ENCODE assay signal across 8 mouse cellular contexts in genomic region chr1:120154232-120154631, GRCm38 (mm10). TPM values are rescaled to one million over a fixed set of nuclear protein-coding genes. Genes with fewer than 3 reads are reported as not detected.
DNase-seq lines count a peak whose midpoint lies in the region; ATAC-seq and TF ChIP-seq lines count a peak whose summit lies in the region.

No protein-coding gene starts in this region.

- no peak overlapping the region for H3K4me2 ChIP-seq in neural tube, embryonic 15.5 days
- no peak overlapping the region for H3K4me2 ChIP-seq in embryonic facial prominence, embryonic 11.5 days (ENCODE audit: low read depth, low read length)

- TF ChIP-seq RAD21 in MEL (IDR thresholded peaks at IDR 0.05; ENCODE audit: low read depth, low read length), result peak; percentile 67

- no peak overlapping the region for H3K4me3 ChIP-seq in gastrocnemius, adult 2 months
- H3K4me3 ChIP-seq in neural tube, embryonic 15.5 days (replicated peaks), result no peak overlapping the region
- H3K4me3 ChIP-seq in MEL (ENCODE audit: control insufficient read depth in 1 of 2, insufficient read depth in 1 of 2, low read depth in 2 of 2, low read length in 2 of 2), result no peak overlapping the region
- no peak overlapping the region for H3K4me3 ChIP-seq in embryonic facial prominence, embryonic 11.5 days (ENCODE audit: low read depth, low read length)

- peak; percentile 68 for TF ChIP-seq CTCF in gastrocnemius, adult 2 months (IDR thresholded peaks at IDR 0.05)
- TF ChIP-seq CTCF in MEL (IDR thresholded peaks at IDR 0.05 in 2 of 3, conservative IDR thresholded peaks at IDR 0.05 in 1 of 3; ENCODE audit: control insufficient read depth in 1 of 3, insufficient read depth in 1 of 3, low read depth in 2 of 3, low read length in 3 of 3, poor library complexity in 1 of 3, severe bottlenecking in 1 of 3), result peak; percentile 46 to 66 (median 59)

- intact Hi-C loops in gastrocnemius, adult 2 months (cut with DNase I), result loop anchor here (2.0 kb wide), 1 partner anchor 121 kb away; no protein-coding TSS in a partner anchor

- no peaks in the 10 kb centered on the region for H3K36me3 ChIP-seq in neural tube, embryonic 15.5 days
- H3K36me3 ChIP-seq in MEL (ENCODE audit: control insufficient read depth in 1 of 2, insufficient read depth in 2 of 2, low read length in 2 of 2), result no peaks in the 10 kb centered on the region; a peak in 1 of 4 replicates
- H3K36me3 ChIP-seq in embryonic facial prominence, embryonic 11.5 days (replicated peaks; ENCODE audit: control insufficient read depth, insufficient read depth, low read depth, low read length), result no peaks in the 10 kb centered on the region

- no peak for TF ChIP-seq POLR2A in MEL (IDR thresholded peaks at IDR 0.05; ENCODE audit: control insufficient read depth in 1 of 2, insufficient read depth in 1 of 2, low read depth in 1 of 2, low read length in 2 of 2, poor library complexity in 1 of 2)

- TF ChIP-seq EP300 in MEL (IDR thresholded peaks at IDR 0.05; ENCODE audit: low read depth in 1 of 2, low read length in 2 of 2), result no peak

- no peak overlapping the region for H3K27ac ChIP-seq in gastrocnemius, adult 2 months
- no peak overlapping the region for H3K27ac ChIP-seq in neural tube, embryonic 15.5 days (replicated peaks)
- H3K27ac ChIP-seq in MEL (ENCODE audit: control insufficient read depth, low read depth, low read length), result no peak overlapping the region
- H3K27ac ChIP-seq in embryonic facial prominence, embryonic 11.5 days (replicated peaks; ENCODE audit: low read depth, low read length), result no peak overlapping the region

- no peak for ATAC-seq in neural tube, embryonic 15.5 days (ENCODE audit: low FRiP score)
- no peak for ATAC-seq in embryonic facial prominence, embryonic 11.5 days (replicated peaks; ENCODE audit: insufficient number of reproducible peaks, low FRiP score, low TSS enrichment, low read depth)
- ATAC-seq in megakaryocyte progenitor cell, adult 5-6 weeks (replicated peaks; ENCODE audit: poor library complexity), result peak; percentile 86

- H3K79me2 ChIP-seq in MEL (ENCODE audit: control insufficient read depth, insufficient read depth, low read length, poor library complexity), result no peaks in the 10 kb centered on the region

- DNase-seq in gastrocnemius, adult 2 months, result peak; percentile 43
- no peak for DNase-seq in gastrocnemius, adult 8-10 months (ENCODE audit: low spot score in 2 of 2)
- DNase-seq in neural tube, embryonic 10.5 days (ENCODE audit: extremely low spot score, low spot score), result peak; percentile 27
- DNase-seq in MEL (ENCODE audit: low read depth, low spot score), result peak; percentile 66
- peak; percentile 60 for DNase-seq in embryonic facial prominence, embryonic 11.5 days (ENCODE audit: low spot score)
- DNase-seq in right cerebral cortex, postnatal 25 days, result no peak

- no peaks in the 10 kb centered on the region for H3K27me3 ChIP-seq in neural tube, embryonic 15.5 days (replicated peaks)
- no peaks in the 10 kb centered on the region for H3K27me3 ChIP-seq in MEL (ENCODE audit: control insufficient read depth in 1 of 2, insufficient read depth in 2 of 2, low read length in 2 of 2)
- no peaks in the 10 kb centered on the region for H3K27me3 ChIP-seq in embryonic facial prominence, embryonic 11.5 days (ENCODE audit: control insufficient read depth, insufficient read depth, low read length)

- no peaks in the 10 kb centered on the region for H3K4me1 ChIP-seq in neural tube, embryonic 15.5 days
- H3K4me1 ChIP-seq in MEL (ENCODE audit: control insufficient read depth in 1 of 2, insufficient read depth in 2 of 2, low read length in 2 of 2), result no peaks in the 10 kb centered on the region
- no peaks in the 10 kb centered on the region for H3K4me1 ChIP-seq in embryonic facial prominence, embryonic 11.5 days (ENCODE audit: control insufficient read depth, insufficient read depth, low read length)

- H3K9me3 ChIP-seq in neural tube, embryonic 15.5 days (replicated peaks), result no peaks in the 10 kb centered on the region
- H3K9me3 ChIP-seq in MEL (replicated peaks; ENCODE audit: insufficient read depth, low read length), result no peaks in the 10 kb centered on the region
- no peaks in the 10 kb centered on the region for H3K9me3 ChIP-seq in embryonic facial prominence, embryonic 11.5 days (replicated peaks; ENCODE audit: control insufficient read depth, low read length)

- H3K9ac ChIP-seq in neural tube, embryonic 15.5 days (replicated peaks), result no peak overlapping the region
- no peak overlapping the region for H3K9ac ChIP-seq in MEL (ENCODE audit: control insufficient read depth, low read depth, low read length, poor library complexity, severe bottlenecking)
- H3K9ac ChIP-seq in embryonic facial prominence, embryonic 11.5 days (replicated peaks; ENCODE audit: low read length), result no peak overlapping the region

TF ChIP-seq in MEL, 35 proteins besides CTCF, POLR2A, EP300 and RAD21:
- TF ChIP-seq SMC3 (IDR thresholded peaks at IDR 0.05; ENCODE audit: low read depth, low read length), result peak; percentile 60
- TF ChIP-seq NELFE (IDR thresholded peaks at IDR 0.05; ENCODE audit: low read depth, low read length), result no peak
- TF ChIP-seq CHD1 (IDR thresholded peaks at IDR 0.05; ENCODE audit: low read depth, low read length), result no peak
- TF ChIP-seq ZC3H11A (IDR thresholded peaks at IDR 0.05; ENCODE audit: low read depth, low read length), result peak; percentile 41
- no peak for TF ChIP-seq MXI1 (IDR thresholded peaks at IDR 0.05; ENCODE audit: low read depth, low read length)
- no peak for TF ChIP-seq MEF2A (IDR thresholded peaks at IDR 0.05; ENCODE audit: extremely low read depth, insufficient replicate concordance, low read depth, low read length, poor library complexity, severe bottlenecking)
- no peak for TF ChIP-seq GATA1 (IDR thresholded peaks at IDR 0.05; ENCODE audit: low read depth, low read length)
- no peak for TF ChIP-seq MYB (IDR thresholded peaks at IDR 0.05; ENCODE audit: low read depth, low read length)
- no peak for TF ChIP-seq E2F4 (IDR thresholded peaks at IDR 0.05; ENCODE audit: borderline replicate concordance, low read depth, low read length)
- no peak for TF ChIP-seq MYC (IDR thresholded peaks at IDR 0.05; ENCODE audit: low read depth, low read length)

RNA-seq across cellular contexts. Expression of gene 3110009E18Rik, which starts 33.2 kb away (rescaled TPM):
- total RNA-seq in gastrocnemius, adult 2 months (2021), result 1 to 10 TPM; 3.3 to 6.6 TPM
- total RNA-seq in gastrocnemius, adult 8-10 months (2022), result 1 to 10 TPM; 3.6 to 5.2 (median 4.1) TPM
- polyA plus RNA-seq in neural tube, embryonic 15.5 days (2015; fragmentation: Nextera tagmentation; extraction: Ambion mirVana), result 17.3 and 17.9 TPM in 2 replicates
- total RNA-seq in MEL (2012; rRNA removed), result 13.8 and 15.1 TPM in 2 replicates
- 10 to 100 TPM in 1 of 2 experiments, not detected in 1; 16.5 TPM for polyA plus RNA-seq in MEL (2012; ENCODE audit: insufficient read depth in 1 of 2, insufficient read length in 2 of 2, low read depth in 1 of 2, low replicate concordance in 2 of 2, missing spikeins in 1 of 2)
- polyA plus RNA-seq in embryonic facial prominence, embryonic 11.5 days (2014; fragmentation: Nextera tagmentation; extraction: Ambion mirVana), result 20.7 and 21.1 TPM in 2 replicates
- 12.3 and 13.0 TPM in 2 replicates for total RNA-seq in megakaryocyte progenitor cell, adult 5-6 weeks (2015)
- 2.4 and 11.5 TPM in 2 replicates for total RNA-seq in megakaryocyte progenitor cell, adult 5-6 weeks (2017)

RNA-seq across cellular contexts. Expression of gene Dbi, which starts 33.4 kb away (rescaled TPM):
- total RNA-seq in gastrocnemius, adult 2 months (2021), result 100 to 1,000 TPM; 109 to 173 TPM
- total RNA-seq in gastrocnemius, adult 8-10 months (2022), result 100 to 1,000 TPM; 117 to 144 (median 142) TPM
- 1,502 and 1,904 TPM in 2 replicates for polyA plus RNA-seq in neural tube, embryonic 15.5 days (2015; fragmentation: Nextera tagmentation; extraction: Ambion mirVana)
- total RNA-seq in MEL (2012; rRNA removed), result 164 and 220 TPM in 2 replicates
- polyA plus RNA-seq in MEL (2012; ENCODE audit: insufficient read depth in 1 of 2, insufficient read length in 2 of 2, low read depth in 1 of 2, low replicate concordance in 2 of 2, missing spikeins in 1 of 2), result 100 to 1,000 TPM in 1 of 2 experiments, not detected in 1; 149 TPM
- 674 and 686 TPM in 2 replicates for polyA plus RNA-seq in embryonic facial prominence, embryonic 11.5 days (2014; fragmentation: Nextera tagmentation; extraction: Ambion mirVana)
- 344 and 366 TPM in 2 replicates for total RNA-seq in megakaryocyte progenitor cell, adult 5-6 weeks (2015)
- 314 and 346 TPM in 2 replicates for total RNA-seq in megakaryocyte progenitor cell, adult 5-6 weeks (2017)

Comparison
In these comparisons a context has a peak if more than half of its experiments do, and no peak if none do; other contexts are left out.
1. DNase-seq: peak in gastrocnemius, adult 2 months (single experiment), neural tube, embryonic 10.5 days (single experiment), MEL (single experiment) and embryonic facial prominence, embryonic 11.5 days (single experiment); none in gastrocnemius, adult 8-10 months (0 of 2) and right cerebral cortex, postnatal 25 days (single experiment).